Mouse (Mus musculus) hindbrain, embryonic 14.5 days (tissue): Measurements from ENCODE around the gene Nsd1. TPM values are rescaled to one million over a fixed set of nuclear protein-coding genes. Genes with fewer than 3 reads are reported as not detected.
A peak's percentile ranks its signal among the peaks of the same experiment; 100 is the strongest.
"Not testable (repeated sequence)": the region's sequence is repeated elsewhere in the genome, so short reads cannot be mapped to it uniquely, and the experiment has no call there.

Experiments
- ATAC-seq: fragments of 200-750 bp; cut with Nextera tagmentation; 2 replicates; pipeline ENCODE4 v1.8.0; 2017; ENCODE audit warnings: moderate number of reproducible peaks, mild to moderate bottlenecking, moderate TSS enrichment, moderate library complexity; ENCODE audit not compliant: low FRiP score
- DNase-seq: peaks from one replicate; pipeline ENCODE4 v3.0.0-alpha.2; 2015; ENCODE audit warnings: low spot score
- H3K27ac ChIP-seq: fragments of 300-500 bp; sonication (generic); 2 replicates; pipeline ENCODE4 v1.5.1; 2014; ENCODE audit warnings: mild to moderate bottlenecking, moderate library complexity
- H3K27me3 ChIP-seq: fragments of 300-500 bp; sonication (generic); 2 replicates; pipeline ENCODE4 v1.6.1; 2014; ENCODE audit warnings: mild to moderate bottlenecking, low read length, mixed read lengths; ENCODE audit not compliant: control insufficient read depth, insufficient read depth
- H3K36me3 ChIP-seq: fragments of 300-500 bp; sonication (generic); replicated peaks from 2 replicates; pipeline ENCODE4 v1.6.1; 2014; ENCODE audit not compliant: control insufficient read depth, insufficient read depth
- H3K4me1 ChIP-seq: fragments of 300-500 bp; sonication (generic); replicated peaks from 2 replicates; pipeline ENCODE4 v1.6.1; 2014; ENCODE audit warnings: antibody characterized with exemption, low read length, mixed read lengths; ENCODE audit not compliant: control insufficient read depth, insufficient read depth
- H3K4me2 ChIP-seq: fragments of 300-500 bp; sonication (generic); replicated peaks from 2 replicates; pipeline ENCODE4 v1.6.1; 2014; ENCODE audit warnings: mild to moderate bottlenecking, moderate library complexity
- H3K4me3 ChIP-seq: fragments of 300-500 bp; sonication (generic); replicated peaks from 2 replicates; pipeline ENCODE4 v1.5.1; 2014; ENCODE audit warnings: mild to moderate bottlenecking, low read length
- H3K9ac ChIP-seq: fragments of 300-500 bp; sonication (generic); 2 replicates; pipeline ENCODE4 v1.6.1; 2014
- H3K9me3 ChIP-seq: fragments of 300-500 bp; sonication (generic); 2 replicates; pipeline ENCODE4 v1.6.1; 2016; ENCODE audit warnings: low read length; ENCODE audit not compliant: control insufficient read depth
- WGBS: fragments of 180-500 bp; shearing (Covaris S2); extraction: QIAGEN DNeasy Blood & Tissue Kit; methylation state at CpG from one replicate; pipeline ENCODE4 v1.1.7; 2014; 5-methylcytosine and 5-hydroxymethylcytosine counted together
- polyA plus RNA-seq: library from polyadenylated mRNA; unstranded; fragments of >200 nt; fragmentation: Nextera tagmentation; extraction: Ambion mirVana; gene quantifications from 2 replicates; pipeline ENCODE4 v1.2.1, GENCODE M21; 2014

The Nsd1 gene
- polyA plus RNA-seq, 1 experiment from 2014 or later: 70.7 TPM

GRCm38 (mm10) chr13:55183382-55183781, 26.2 kb upstream of the Nsd1 start:
- Histone ChIP-seq H3K36me3 (no peaks in the 10 kb centered on the region), H3K9me3 (no peaks in the 10 kb centered on the region), H3K4me3 (no peak overlapping the region), H3K27ac (no peak overlapping the region), H3K4me2 (no peak overlapping the region), H3K4me1 (no peaks in the 10 kb centered on the region), H3K27me3 (no peaks in the 10 kb centered on the region), H3K9ac (no peak overlapping the region)
- WGBS: 87% methylated on average over 6 of the region's 6 CpGs
- DNase-seq (no peak), ATAC-seq (no peak)

GRCm38 (mm10) chr13:55187062-55187461, 22.5 kb upstream of the Nsd1 start:
- ATAC-seq, H3K27ac ChIP-seq, H3K4me2 ChIP-seq, DNase-seq, H3K4me3 ChIP-seq, H3K36me3 ChIP-seq, H3K9ac ChIP-seq, H3K27me3 ChIP-seq, H3K9me3 ChIP-seq: not testable (repeated sequence)
- H3K4me1 ChIP-seq: peaks cover 14% of the 10 kb centered on the region
- WGBS: 10% methylated on average over 3 of the region's 9 CpGs

- H3K4me3 ChIP-seq: peak overlapping the region; percentile 44
- H3K4me1 ChIP-seq: peaks cover 14% of the 10 kb centered on the region
- peak overlapping the region; percentile 91 for H3K4me2 ChIP-seq
- WGBS: 3% methylated on average over 12 of the region's 12 CpGs
- DNase-seq: peak; percentile 58
- ATAC-seq: no peak
- no peaks in the 10 kb centered on the region for H3K9me3 ChIP-seq
- H3K9ac ChIP-seq: peak overlapping the region; percentile 83
- H3K27me3 ChIP-seq: no peaks in the 10 kb centered on the region
- H3K27ac ChIP-seq: peak overlapping the region; percentile 96
- H3K36me3 ChIP-seq: no peaks in the 10 kb centered on the region
Measured at GRCm38 (mm10) chr13:55189531-55190107, 20.0 kb upstream of the Nsd1 start.

GRCm38 (mm10) chr13:55190121-55190868, 19.3 kb upstream of the Nsd1 start:
- Histone ChIP-seq H3K9me3 (no peaks in the 10 kb centered on the region), H3K27me3 (no peaks in the 10 kb centered on the region), H3K36me3 (no peaks in the 10 kb centered on the region), H3K4me3 (peak overlapping the region; percentile 44), H3K9ac (peak overlapping the region; percentile 83), H3K4me2 (peak overlapping the region; percentile 91), H3K27ac (peak overlapping the region; percentile 96), H3K4me1 (peaks cover 14% of the 10 kb centered on the region)
- peak; percentile 89 for DNase-seq
- peak; percentile 100 for ATAC-seq
- WGBS: 3% methylated on average over 34 of the region's 34 CpGs

GRCm38 (mm10) chr13:55191535-55191934, 18.0 kb upstream of the Nsd1 start:
- Histone ChIP-seq H3K4me3 (no peak overlapping the region), H3K9ac (no peak overlapping the region), H3K27me3 (no peaks in the 10 kb centered on the region), H3K36me3 (no peaks in the 10 kb centered on the region), H3K9me3 (no peaks in the 10 kb centered on the region), H3K4me2 (no peak overlapping the region; the same call in 1 of the 2 replicates), H3K4me1 (peaks cover 14% of the 10 kb centered on the region), H3K27ac (no peak overlapping the region)
- ATAC-seq: no peak
- WGBS: 91% methylated on average over 5 of the region's 5 CpGs
- no peak for DNase-seq

GRCm38 (mm10) chr13:55202758-55203157, 6.8 kb upstream of the Nsd1 start:
- not testable (repeated sequence) for ATAC-seq, H3K27ac ChIP-seq, H3K4me3 ChIP-seq, H3K4me1 ChIP-seq, H3K27me3 ChIP-seq, H3K4me2 ChIP-seq, H3K9ac ChIP-seq, H3K9me3 ChIP-seq, H3K36me3 ChIP-seq, DNase-seq
- WGBS: 94% methylated on average over 4 of the region's 4 CpGs

- Histone ChIP-seq H3K4me3 (no peak overlapping the region), H3K9me3 (no peaks in the 10 kb centered on the region), H3K9ac (no peak overlapping the region), H3K36me3 (no peaks in the 10 kb centered on the region), H3K27me3 (no peaks in the 10 kb centered on the region), H3K4me1 (no peaks in the 10 kb centered on the region), H3K4me2 (no peak overlapping the region), H3K27ac (no peak overlapping the region)
- no peak for ATAC-seq
- WGBS: 87% methylated on average over 9 of the region's 9 CpGs
- DNase-seq: no peak
Measured at GRCm38 (mm10) chr13:55203740-55204139, 5.8 kb upstream of the Nsd1 start.

- H3K4me1 ChIP-seq: peaks cover 2% of the 10 kb centered on the region; the same call in 1 of the 2 replicates
- H3K4me3 ChIP-seq: no peak overlapping the region
- no peak overlapping the region for H3K4me2 ChIP-seq
- H3K9me3 ChIP-seq: no peaks in the 10 kb centered on the region
- no peak overlapping the region for H3K9ac ChIP-seq
- no peaks in the 10 kb centered on the region for H3K36me3 ChIP-seq
- DNase-seq: no peak
- no peak for ATAC-seq
- H3K27me3 ChIP-seq: no peaks in the 10 kb centered on the region
- no peak overlapping the region for H3K27ac ChIP-seq
- 86% methylated on average over 9 of the region's 11 CpGs for WGBS
Measured at GRCm38 (mm10) chr13:55204667-55205389, 4.8 kb upstream of the Nsd1 start.

GRCm38 (mm10) chr13:55205448-55206205, 4.0 kb upstream of the Nsd1 start:
- WGBS: 91% methylated on average over 6 of the region's 6 CpGs
- no peak for DNase-seq
- H3K4me1 ChIP-seq: peaks cover 10% of the 10 kb centered on the region; the same call in 1 of the 2 replicates
- H3K4me2 ChIP-seq: no peak overlapping the region
- no peaks in the 10 kb centered on the region for H3K9me3 ChIP-seq
- no peak overlapping the region for H3K4me3 ChIP-seq
- no peak for ATAC-seq
- H3K36me3 ChIP-seq: no peaks in the 10 kb centered on the region
- H3K9ac ChIP-seq: no peak overlapping the region
- no peak overlapping the region for H3K27ac ChIP-seq
- H3K27me3 ChIP-seq: no peaks in the 10 kb centered on the region
